Mouse (Mus musculus) ovary, postnatal 10 days (tissue): ENCODE data around the gene Ccdc63.

Source experiments
- DNase-seq: peaks from one replicate; pipeline ENCODE4 v3.0.0; 2022; ENCODE audit warnings: low spot score

Ccdc63 gene

GRCm38 (mm10) chr5:122116243-122116642 lies 24.4 kb downstream of the Ccdc63 start:
- DNase-seq, result no peak

GRCm38 (mm10) chr5:122115266-122115763 lies 25.3 kb downstream of the Ccdc63 start:
- no peak for DNase-seq

GRCm38 (mm10) chr5:122114176-122114575 lies 26.4 kb downstream of the Ccdc63 start:
- no peak for DNase-seq

- DNase-seq, result no peak
These were observed 27.2 kb downstream of the Ccdc63 start for GRCm38 (mm10) chr5:122113450-122113849.

GRCm38 (mm10) chr5:122111933-122112248 lies 28.7 kb downstream of the Ccdc63 start:
- no peak for DNase-seq

GRCm38 (mm10) chr5:122111091-122111932 lies 29.3 kb downstream of the Ccdc63 start:
- DNase-seq, result no peak

GRCm38 (mm10) chr5:122110625-122111024 lies 30.0 kb downstream of the Ccdc63 start:
- no peak for DNase-seq

GRCm38 (mm10) chr5:122109325-122110060 lies 31.1 kb downstream of the Ccdc63 start:
- DNase-seq, result no peak

- no peak for DNase-seq
These were observed 32.5 kb downstream of the Ccdc63 start for GRCm38 (mm10) chr5:122108104-122108503.

GRCm38 (mm10) chr5:122106212-122106611 lies 34.4 kb downstream of the Ccdc63 start:
- no peak for DNase-seq

- DNase-seq, result no peak
These were observed 35.6 kb downstream of the Ccdc63 start for GRCm38 (mm10) chr5:122104981-122105380.

- DNase-seq, result no peak
These were observed 36.4 kb downstream of the Ccdc63 start for GRCm38 (mm10) chr5:122104201-122104600.

GRCm38 (mm10) chr5:122103075-122103474 lies 37.5 kb downstream of the Ccdc63 start:
- no peak for DNase-seq

- DNase-seq, result no peak
These were observed 38.1 kb downstream of the Ccdc63 start for GRCm38 (mm10) chr5:122102476-122103050.

GRCm38 (mm10) chr5:122094439-122094838 lies 46.2 kb downstream of the Ccdc63 start:
- DNase-seq, result no peak

- DNase-seq, result no peak
These were observed 46.9 kb downstream of the Ccdc63 start for GRCm38 (mm10) chr5:122093734-122094133.

- DNase-seq, result no peak
These were observed 47.8 kb downstream of the Ccdc63 start for GRCm38 (mm10) chr5:122092794-122093193.

- DNase-seq, result peak; percentile 20
These were observed 49.6 kb downstream of the Ccdc63 start for GRCm38 (mm10) chr5:122091070-122091469.

GRCm38 (mm10) chr5:122089664-122090063 lies 51.0 kb downstream of the Ccdc63 start:
- DNase-seq, result no peak

GRCm38 (mm10) chr5:122088917-122089316 lies 51.7 kb downstream of the Ccdc63 start:
- DNase-seq, result peak; percentile 90

- DNase-seq, result no peak
These were observed 54.5 kb downstream of the Ccdc63 start for GRCm38 (mm10) chr5:122086121-122086520.

- no peak for DNase-seq
These were observed 55.3 kb downstream of the Ccdc63 start for GRCm38 (mm10) chr5:122085291-122085690.

- no peak for DNase-seq
These were observed 56.2 kb downstream of the Ccdc63 start for GRCm38 (mm10) chr5:122084470-122084869.
